Mouse (Mus musculus) heart, adult 2 months (tissue): ENCODE measurements around the gene Pam. TPM values are rescaled to one million over a fixed set of nuclear protein-coding genes. Genes with fewer than 3 reads are reported as not detected.

Experiments
- DNase-seq, 2 experiments: peaks; one replicate each; pipeline ENCODE4 v3.0.0; 2021
- H3K27ac ChIP-seq: fragments of 200-600 bp; 2 replicates; pipeline ENCODE4 v1.8.1; 2022
- H3K27me3 ChIP-seq: fragments of 200-500 bp; 2 replicates; pipeline ENCODE4 v1.6.1; 2012; ENCODE audit warnings: mild to moderate bottlenecking, low read length, inconsistent platforms, mixed read lengths; ENCODE audit not compliant: control insufficient read depth, insufficient read depth
- H3K36me3 ChIP-seq: fragments of 200-500 bp; 2 replicates; pipeline ENCODE4 v1.6.1; 2012; ENCODE audit warnings: low read length, inconsistent platforms; ENCODE audit not compliant: control insufficient read depth, insufficient read depth
- H3K4me1 ChIP-seq: fragments of 200-500 bp; 2 replicates; pipeline ENCODE4 v1.6.1; 2011; ENCODE audit warnings: low read length; ENCODE audit not compliant: control insufficient read depth, insufficient read depth
- H3K4me3 ChIP-seq: fragments of 200-600 bp; 2 replicates; pipeline ENCODE4 v1.8.1; 2022
- H3K79me2 ChIP-seq: fragments of 200-500 bp; replicated peaks from 2 replicates; pipeline ENCODE4 v1.6.1; 2012; ENCODE audit warnings: mild to moderate bottlenecking, inconsistent platforms, low read length, moderate library complexity, mixed read lengths; ENCODE audit not compliant: control insufficient read depth, insufficient read depth
- H3K9ac ChIP-seq: fragments of 200-500 bp; 2 replicates; pipeline ENCODE4 v1.6.1; 2012; ENCODE audit warnings: low read depth, mild to moderate bottlenecking, control low read depth, inconsistent platforms, low read length, mixed read lengths
- CTCF ChIP-seq: fragments of 200-600 bp; IDR thresholded peaks from 2 replicates; pipeline ENCODE4 v1.8.1; 2022; ENCODE audit warnings: antibody characterized with exemption, mild to moderate bottlenecking, moderate library complexity
- EP300 ChIP-seq: fragments of 200-500 bp; IDR thresholded peaks from 2 replicates; pipeline ENCODE4 v1.6.1; 2011; ENCODE audit warnings: low read depth, low read length, control low read depth; ENCODE audit not compliant: insufficient read depth
- POLR2A ChIP-seq: fragments of 200-500 bp; IDR thresholded peaks from 2 replicates; pipeline ENCODE4 v1.6.1; 2011; ENCODE audit warnings: mild to moderate bottlenecking, low read depth, low read length, control low read depth; ENCODE audit not compliant: insufficient read depth
- WGBS: fragments of 180-500 bp; shearing (Covaris S2); methylation state at CpG from one replicate; pipeline ENCODE4 v1.1.7; 2018; 5-methylcytosine and 5-hydroxymethylcytosine counted together
- intact Hi-C: fragments of 180-260 bp; cut with DNase I; formaldehyde crosslinking; loops from one replicate; pipeline ENCODE4 v1.15.1; 2025
- polyA plus RNA-seq: library from polyadenylated mRNA; depleted of rRNA; stranded (reverse); fragments of >200 nt; gene quantifications from 2 replicates; pipeline ENCODE4 v1.2.3, GENCODE M21; 2012
- total RNA-seq, 2 experiments: library from RNA; stranded (reverse); gene quantifications; 2 replicates each; pipeline ENCODE4 v1.2.3; 2021

Pam gene
- total and polyA plus RNA-seq, 3 experiments = 313 to 641 (median 593) TPM

GRCm38 (mm10) chr1:97746261-97746660 is 349.2 kb downstream of the Pam start:
- intact Hi-C loops = no loop called here
- DNase-seq = no peak
- H3K4me3 ChIP-seq = no peak overlapping the region
- no peaks in the 10 kb centered on the region for H3K4me1 ChIP-seq
- no peaks in the 10 kb centered on the region for H3K27me3 ChIP-seq
- no peak for TF ChIP-seq POLR2A
- TF ChIP-seq EP300 = no peak
- TF ChIP-seq CTCF = no peak
- WGBS = 95% methylated on average over 7 of the region's 7 CpGs
- no peak overlapping the region for H3K9ac ChIP-seq
- peaks cover 18% of the 10 kb centered on the region for H3K36me3 ChIP-seq
- H3K79me2 ChIP-seq = no peaks in the 10 kb centered on the region
- no peak overlapping the region for H3K27ac ChIP-seq

DNA sequence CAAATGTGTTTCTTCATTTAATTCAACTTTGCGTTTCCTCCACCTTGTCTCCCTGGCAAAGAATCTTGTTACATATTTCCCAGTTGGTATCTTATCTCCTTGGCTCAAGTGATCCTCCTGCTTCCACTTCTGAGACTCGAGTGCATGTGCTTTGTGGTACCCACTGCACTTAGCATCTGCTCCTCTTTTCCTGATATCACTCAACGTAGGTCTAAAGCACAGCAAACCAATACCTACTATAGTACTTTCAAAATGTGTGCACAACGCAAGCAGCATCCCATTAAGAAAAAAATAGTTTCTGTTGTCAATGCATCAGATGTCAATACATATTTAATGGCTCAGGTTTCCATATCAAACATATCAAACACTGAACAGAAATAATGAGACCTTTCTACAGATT is 349.7 kb downstream of the Pam start:
- DNase-seq = no peak
- Histone ChIP-seq H3K36me3 (peaks cover 15% of the 10 kb centered on the region), H3K27me3 (no peaks in the 10 kb centered on the region), H3K4me3 (no peak overlapping the region), H3K79me2 (no peaks in the 10 kb centered on the region), H3K9ac (no peak overlapping the region), H3K4me1 (no peaks in the 10 kb centered on the region), H3K27ac (no peak overlapping the region)
- intact Hi-C loops = no loop called here
- WGBS = 43% methylated on average over 4 of the region's 4 CpGs
- no peak for TF ChIP-seq EP300
- TF ChIP-seq POLR2A = no peak
- no peak for TF ChIP-seq CTCF
